Mouse (Mus musculus) ES-CJ7 (cell line): ENCODE data around the gene Eea1.
"Not testable (repeated sequence)": the region's sequence is repeated elsewhere in the genome, so short reads cannot be mapped to it uniquely, and the experiment has no call there.

Experiments
- DNase-seq: peaks from one replicate; pipeline ENCODE4 v3.0.0; 2011; ENCODE audit warnings: low read depth, low spot score

Eea1 gene

DNA sequence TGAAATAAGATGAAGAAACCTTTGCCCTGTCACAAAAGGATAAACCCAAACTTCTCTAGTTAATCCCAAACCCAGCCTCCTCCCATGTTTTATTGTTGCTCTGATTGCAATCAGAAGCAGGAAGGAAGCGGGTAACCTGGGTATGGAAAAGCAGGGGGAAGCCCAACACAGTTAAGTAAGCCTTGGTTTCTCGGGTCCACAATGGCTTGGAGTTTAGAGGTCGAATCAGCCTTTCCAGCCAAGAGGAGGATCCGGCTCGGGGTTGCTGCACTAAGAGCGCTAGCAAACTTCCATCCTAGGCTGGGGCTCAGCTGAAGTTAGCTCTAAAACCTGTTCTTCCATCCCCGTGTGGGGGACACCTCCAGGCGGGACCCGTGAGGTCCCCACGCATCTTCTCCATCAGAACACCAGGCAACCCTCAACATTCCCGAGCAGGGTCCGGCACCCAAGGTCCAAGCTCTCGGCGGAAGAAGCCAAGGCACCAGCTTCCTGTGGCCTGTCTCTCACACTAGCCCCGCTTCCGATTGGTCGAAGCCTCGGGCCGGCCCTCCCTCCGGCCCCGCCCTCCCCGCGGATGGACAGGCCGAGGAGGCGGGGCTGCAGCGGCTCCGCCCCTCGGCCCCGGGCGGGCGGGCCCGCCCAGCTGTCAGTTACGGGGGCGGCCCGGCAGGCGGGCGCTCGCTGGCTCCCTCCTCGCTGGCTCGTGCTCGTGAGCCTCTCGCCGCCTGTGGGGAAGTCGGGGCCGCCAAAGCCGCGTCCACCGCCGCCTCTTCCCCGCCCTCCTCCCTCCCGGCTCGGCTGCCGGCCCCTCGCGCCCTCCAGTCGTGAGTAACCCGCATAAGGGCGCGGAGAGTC is at the start of gene Eea1:
Eea1 (plus strand) TSS at position 605 of the 855 bp plus-strand sequence.
- DNase-seq: peak; percentile 88

DNA sequence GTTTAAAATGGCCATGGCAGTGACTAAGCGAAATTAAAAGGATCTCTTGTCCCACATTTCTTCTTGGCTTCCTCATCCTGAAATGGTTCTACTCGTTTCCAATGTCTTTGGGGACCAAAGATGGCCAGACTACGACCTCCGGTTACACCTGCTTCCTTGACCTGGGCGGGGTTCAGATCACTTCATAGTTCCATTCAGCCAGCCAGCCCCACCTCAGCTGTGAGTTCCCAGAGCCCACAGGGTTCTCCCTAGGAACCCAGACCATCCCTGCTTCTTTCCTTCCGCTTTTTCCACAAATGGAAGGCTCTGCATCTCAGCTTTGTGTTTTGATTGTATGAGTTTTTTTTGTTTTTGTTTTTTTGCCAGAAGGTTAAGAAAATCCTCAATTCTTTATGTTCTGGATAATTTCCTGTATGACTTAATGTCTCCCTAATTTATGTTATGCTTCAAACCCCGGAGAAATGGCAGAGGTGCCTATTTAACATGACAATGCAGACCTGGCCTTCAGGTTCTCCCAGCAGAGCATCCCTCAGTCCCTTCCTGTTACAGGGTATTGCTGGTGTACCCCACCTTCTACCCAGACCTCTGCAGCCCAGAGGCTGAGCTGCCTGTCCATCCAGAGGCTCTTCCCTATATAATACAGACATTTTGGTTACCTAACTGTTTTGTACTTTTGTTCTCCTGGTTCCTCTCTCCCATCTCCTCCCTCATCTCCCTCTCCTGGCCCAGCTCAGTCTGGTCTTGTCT is 49.1 kb upstream of the Eea1 start:
- DNase-seq: peak; percentile 93

GRCm38 (mm10) chr10:95892132-95892531 is 48.3 kb upstream of the Eea1 start:
- peak; percentile 97 for DNase-seq

DNA sequence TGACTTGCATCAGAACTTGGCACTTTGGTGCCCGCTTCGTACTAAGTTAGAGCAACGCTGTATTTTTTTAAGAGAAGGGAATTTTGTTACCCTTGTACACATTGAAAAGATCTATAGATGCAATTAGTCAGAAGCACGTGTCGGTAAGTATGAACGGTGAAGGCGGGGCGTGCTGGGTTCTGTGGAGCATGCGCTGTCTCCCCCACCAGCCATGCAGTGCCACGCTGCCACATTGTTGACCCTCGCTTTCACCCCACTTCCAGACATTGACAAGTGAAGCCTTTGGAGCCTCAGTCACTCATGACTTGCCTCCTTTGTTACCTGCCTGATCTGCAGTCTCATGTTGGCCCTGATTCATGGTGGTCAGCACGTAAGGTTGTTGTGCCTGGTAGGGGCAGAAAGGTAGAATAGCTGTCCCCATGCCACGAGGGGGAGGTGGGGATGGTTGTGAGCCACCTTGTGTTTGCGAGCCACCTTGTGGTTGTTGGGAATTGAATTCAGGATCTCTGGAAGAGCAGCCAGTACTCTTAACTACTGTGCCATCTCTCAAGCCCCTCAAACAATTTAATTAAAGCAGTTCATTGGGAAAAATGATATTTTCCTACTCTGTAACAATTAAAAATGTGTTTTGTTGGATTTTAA is 47.0 kb upstream of the Eea1 start:
- DNase-seq: peak; percentile 66

GRCm38 (mm10) chr10:95894036-95894855 is 46.2 kb upstream of the Eea1 start:
- peak; percentile 45 for DNase-seq

- DNase-seq: peak; percentile 81
These were observed 45.5 kb upstream of the Eea1 start for GRCm38 (mm10) chr10:95894856-95895386.

GRCm38 (mm10) chr10:95898471-95899154 is 41.8 kb upstream of the Eea1 start:
- DNase-seq: peak; percentile 68

DNA sequence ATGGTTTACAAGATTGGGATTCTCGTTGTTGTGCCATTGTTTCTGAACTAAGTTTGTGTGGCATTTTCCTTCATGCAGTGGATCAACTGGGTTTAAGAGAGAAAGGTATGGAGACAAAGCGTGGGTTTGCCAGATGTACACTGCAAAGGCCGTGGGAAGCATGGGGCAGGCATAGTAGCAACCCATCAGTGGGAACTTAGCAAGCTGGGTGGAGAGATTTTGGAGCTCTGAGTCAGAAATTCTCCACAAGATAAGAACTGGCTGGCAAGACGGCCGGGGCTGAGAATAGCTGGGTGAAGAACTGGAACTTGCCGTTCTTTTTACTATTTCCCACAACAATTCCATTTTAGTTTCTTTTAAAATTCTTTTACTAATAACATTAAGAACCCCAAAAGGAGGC is 35.8 kb upstream of the Eea1 start:
- DNase-seq: no peak

GRCm38 (mm10) chr10:95909246-95909909 is 31.1 kb upstream of the Eea1 start:
- no peak for DNase-seq

DNA sequence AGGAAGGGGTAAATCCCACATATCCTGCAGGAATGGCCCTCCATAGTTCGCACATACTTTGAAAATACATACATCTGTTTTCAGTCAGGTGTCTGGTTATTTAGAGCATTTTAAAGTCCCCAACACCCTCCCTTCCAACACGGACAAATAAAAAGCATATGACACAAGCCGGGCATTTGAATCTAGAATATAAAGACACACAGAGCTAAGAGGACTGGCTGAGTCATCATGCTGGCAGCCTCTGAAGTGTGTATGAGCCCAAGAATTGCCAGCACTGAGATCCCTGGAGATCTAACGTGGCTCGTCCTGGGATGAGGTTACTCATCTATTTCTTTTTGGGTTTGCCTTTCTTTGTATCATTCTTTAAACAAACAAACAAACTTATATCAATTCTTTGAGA is 29.4 kb upstream of the Eea1 start:
- DNase-seq: no peak

DNA sequence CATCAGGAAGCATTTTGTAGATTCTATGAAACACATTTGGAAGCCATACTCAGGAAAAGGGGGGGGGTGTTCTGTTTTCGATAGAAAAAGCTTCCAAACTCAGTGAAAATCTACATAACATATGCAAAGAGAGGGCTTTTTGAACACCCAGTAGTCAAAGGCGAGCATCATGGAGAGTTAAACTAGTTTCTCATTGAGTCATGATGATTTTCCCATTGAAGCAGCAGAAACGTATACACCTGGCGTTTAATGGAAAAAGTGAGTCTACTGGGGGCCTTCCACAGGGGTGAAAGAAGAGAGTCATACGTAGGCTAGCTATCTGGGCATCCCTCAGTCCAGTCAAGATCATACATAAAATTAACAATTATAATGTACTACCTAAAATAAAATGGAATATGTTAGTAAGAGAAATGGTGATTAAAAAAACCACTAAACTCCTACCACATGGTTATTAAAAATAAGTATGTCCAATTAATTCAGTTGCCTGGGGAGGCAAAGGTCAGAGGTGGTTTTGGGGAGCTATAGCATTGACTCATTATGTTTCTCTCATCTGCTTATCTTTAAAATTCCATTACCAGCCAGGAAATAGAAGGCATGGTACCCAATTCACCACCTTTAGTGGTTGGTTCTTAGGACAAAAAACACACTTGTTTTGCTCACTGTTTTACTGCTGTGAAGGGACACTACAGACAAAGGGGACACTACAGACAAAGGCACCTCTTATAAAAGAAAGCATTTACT is 25.8 kb upstream of the Eea1 start:
- no peak for DNase-seq

- DNase-seq: no peak
These were observed 21.7 kb upstream of the Eea1 start for GRCm38 (mm10) chr10:95918716-95919115.

- no peak for DNase-seq
These were observed 16.9 kb upstream of the Eea1 start for GRCm38 (mm10) chr10:95923263-95924217.

DNA sequence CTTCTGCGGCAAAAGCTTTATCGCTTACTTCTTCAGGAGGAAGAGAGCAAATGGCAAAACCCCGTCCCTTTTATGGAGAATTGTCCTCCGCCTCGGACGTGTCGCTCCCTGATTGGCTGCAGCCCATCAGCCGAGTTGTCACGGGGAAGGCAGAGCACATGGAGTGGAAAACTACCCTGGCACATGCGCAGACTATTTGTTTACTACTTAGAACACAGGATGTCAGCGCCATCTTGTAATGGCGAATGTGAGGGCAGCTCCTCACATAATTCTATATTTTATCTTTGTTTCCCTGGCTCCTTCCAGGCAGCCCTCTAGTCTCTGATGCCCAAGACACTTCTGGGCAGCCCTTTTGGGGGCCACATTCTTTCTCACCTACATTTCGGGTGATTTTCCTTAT is 6.8 kb upstream of the Eea1 start:
- DNase-seq: not testable (repeated sequence)

DNA sequence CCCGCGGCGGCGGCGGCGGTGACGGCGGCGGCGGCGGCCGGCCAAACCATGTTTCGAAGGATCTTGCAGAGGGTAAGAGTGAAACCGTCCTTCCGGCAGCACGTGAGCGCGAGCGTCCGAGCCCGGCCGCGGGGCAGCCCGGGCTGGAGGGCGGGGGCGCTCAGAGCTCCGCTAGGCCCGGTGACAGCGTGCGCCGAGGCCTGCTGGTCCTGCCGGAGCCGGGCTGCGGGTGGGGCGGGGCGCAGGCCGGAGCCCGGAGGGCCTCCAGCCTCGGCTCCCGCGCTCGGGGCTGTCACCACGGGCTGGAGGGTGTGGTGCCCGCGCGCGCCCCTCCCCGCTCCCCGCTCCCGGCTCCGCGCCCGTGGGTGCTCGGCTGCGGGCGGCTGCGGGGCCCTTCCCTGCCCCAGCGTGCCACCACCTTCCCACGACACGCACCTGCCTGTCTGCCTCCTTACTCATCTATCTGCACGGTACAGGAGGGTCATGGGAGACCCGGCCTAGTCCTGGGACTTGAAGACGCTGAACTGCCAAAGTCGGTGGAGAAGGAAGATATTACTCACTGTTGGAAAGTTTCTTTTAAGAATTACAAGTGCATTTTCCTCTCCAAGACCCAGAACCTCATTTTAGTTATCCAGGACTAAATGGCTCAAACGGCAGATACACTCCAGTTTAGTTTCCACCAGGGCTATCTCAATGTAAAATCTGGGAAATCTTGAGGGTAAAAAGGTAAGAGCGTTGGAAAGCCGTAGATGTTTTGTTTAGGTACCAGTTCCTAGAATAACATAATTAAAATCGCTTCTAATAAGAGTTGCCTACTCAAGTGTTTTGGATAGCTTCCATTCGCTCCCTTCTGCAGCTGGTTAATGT is 684 bp downstream of the Eea1 start:
- peak; percentile 31 for DNase-seq

- DNase-seq: no peak
These were observed 1.4 kb downstream of the Eea1 start for GRCm38 (mm10) chr10:95941768-95942425.

DNA sequence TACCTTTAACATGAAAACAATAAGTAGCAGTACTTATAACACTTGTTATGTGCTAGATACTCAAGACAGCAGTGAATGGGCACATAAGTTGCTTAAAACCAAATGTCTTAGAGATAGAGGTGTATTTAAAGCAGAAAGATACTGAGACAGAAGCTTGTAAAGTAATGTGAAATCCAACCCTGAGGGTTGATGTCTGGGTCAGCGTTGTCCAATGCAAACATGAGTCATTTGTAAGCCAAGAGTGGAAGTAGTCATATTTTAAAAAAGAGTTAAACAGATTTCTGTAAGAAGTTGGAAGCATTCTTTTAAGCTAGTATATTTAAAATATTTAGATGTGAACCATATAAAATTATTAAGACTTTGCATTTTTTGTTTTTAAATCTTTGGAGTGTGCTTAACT is 4.6 kb downstream of the Eea1 start:
- no peak for DNase-seq
